Mouse (Mus musculus): Measurements from ENCODE around the gene Tnks1bp1.

Tnks1bp1 gene

DNA sequence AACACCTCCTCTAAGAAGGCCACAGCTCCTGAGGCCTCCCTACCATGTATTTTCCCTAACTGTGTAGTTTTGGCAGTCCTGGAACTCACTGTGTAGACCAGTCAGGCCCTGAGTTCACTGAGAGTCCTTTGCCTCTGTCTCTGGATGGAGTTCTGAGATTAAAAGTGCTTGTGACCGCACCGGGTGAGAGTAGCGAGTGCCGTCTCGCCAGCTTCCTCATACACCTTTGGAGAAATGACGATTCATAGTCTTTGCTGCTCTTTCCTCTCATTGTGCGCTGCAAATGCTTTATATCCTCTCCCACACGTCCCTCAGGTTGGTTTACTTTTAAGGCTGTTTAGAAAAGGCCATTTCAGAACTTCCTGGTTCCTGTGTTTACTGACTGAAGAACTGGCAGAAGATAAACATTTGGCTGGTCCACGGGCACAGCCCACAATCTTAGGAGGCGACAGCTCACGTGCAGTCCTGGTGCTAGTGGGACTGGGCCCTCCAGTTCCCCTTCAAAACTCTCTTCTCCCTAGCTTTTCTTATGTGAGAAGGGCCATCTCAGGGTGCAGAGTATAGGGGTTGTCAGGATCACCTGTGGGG, 57.7 kb downstream of the Tnks1bp1 start:
- Histone ChIP-seq H3K4me1 (replicated peaks; ENCODE audit: low read depth, low read length) (no peaks in the 10 kb centered on the region), H3K9me3 (ENCODE audit: low read length) (0 out of 2 replicates have a peak, but pooled peaks cover 2% of the 10 kb centered on the region), H3K4me3 (replicated peaks; ENCODE audit: low read length) (no peak overlapping the region), H3K36me3 (ENCODE audit: insufficient read depth, low read length) (no peaks in the 10 kb centered on the region), H3K27me3 (ENCODE audit: insufficient read depth, low read length) (no peaks in the 10 kb centered on the region)
- TF ChIP-seq POU5F1 (IDR thresholded peaks at IDR 0.05; ENCODE audit: borderline replicate concordance, low read length) (no peak), CTCF (conservative IDR thresholded peaks at IDR 0.05; ENCODE audit: low read length) (no peak), NANOG (IDR thresholded peaks at IDR 0.05; ENCODE audit: borderline replicate concordance, low read length) (no peak)

DNA sequence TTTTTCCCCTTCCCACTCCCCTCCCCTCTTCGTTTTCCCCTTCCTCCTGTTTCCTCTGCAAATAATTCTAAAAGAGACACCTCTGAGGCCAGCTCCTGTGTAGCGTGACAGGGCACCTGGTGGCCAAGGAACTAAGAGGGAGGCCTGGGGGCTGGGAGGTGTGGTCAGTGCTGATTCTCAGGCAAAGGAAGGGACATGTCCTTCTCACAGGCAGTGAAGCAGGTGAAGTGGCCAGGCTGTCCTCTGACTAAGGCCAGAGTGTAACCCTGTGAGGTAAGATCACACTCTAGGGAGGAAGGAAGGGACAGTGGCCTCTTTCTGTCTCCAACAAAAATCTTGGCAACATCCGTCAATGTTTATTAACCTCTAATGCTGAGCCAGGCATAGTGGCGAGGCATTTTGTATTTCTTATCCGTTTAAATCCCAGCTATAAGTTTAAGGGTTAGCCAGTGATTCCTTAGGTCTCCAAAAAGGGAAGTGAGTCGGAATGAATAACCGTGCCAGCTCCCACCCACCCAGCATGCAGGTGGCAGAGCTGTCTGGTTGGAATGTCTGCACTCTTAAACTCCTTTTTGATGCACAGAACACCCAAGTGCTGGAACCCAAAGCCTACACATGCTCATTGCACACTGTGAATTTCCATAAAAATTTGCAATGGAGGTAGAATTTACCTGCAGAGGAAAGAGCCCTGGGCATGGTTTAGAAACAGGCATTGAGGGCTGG, 58.4 kb downstream of the Tnks1bp1 start:
- Histone ChIP-seq H3K4me3 (replicated peaks; ENCODE audit: low read length) (no peak overlapping the region), H3K36me3 (ENCODE audit: insufficient read depth, low read length) (no peaks in the 10 kb centered on the region), H3K27me3 (ENCODE audit: insufficient read depth, low read length) (no peaks in the 10 kb centered on the region), H3K9me3 (ENCODE audit: low read length) (0 out of 2 replicates have a peak, but pooled peaks cover 2% of the 10 kb centered on the region), H3K4me1 (replicated peaks; ENCODE audit: low read depth, low read length) (no peaks in the 10 kb centered on the region)
- TF ChIP-seq CTCF (conservative IDR thresholded peaks at IDR 0.05; ENCODE audit: low read length) (no peak), POU5F1 (IDR thresholded peaks at IDR 0.05; ENCODE audit: borderline replicate concordance, low read length) (no peak), NANOG (IDR thresholded peaks at IDR 0.05; ENCODE audit: borderline replicate concordance, low read length) (no peak)

DNA sequence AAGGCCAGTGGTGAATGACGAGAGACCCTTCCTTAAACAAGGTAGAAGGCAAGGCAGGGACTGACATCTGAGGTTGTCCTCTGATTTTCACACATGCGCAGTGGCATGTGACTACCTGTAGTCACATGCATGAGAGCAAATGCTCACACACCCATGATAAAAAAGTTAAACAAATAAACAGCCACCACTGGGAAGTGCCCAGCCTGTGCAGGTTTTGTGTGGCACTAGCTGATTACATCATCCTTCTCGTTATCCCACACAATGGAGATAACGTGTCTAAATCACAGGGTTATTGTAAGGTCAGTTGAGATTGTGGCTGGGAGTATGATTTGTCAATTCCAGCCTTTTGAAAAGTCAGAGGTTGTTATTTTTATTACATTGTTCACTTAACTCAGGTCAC, 59.1 kb downstream of the Tnks1bp1 start:
- Histone ChIP-seq H3K27me3 (ENCODE audit: insufficient read depth, low read length) (no peaks in the 10 kb centered on the region), H3K36me3 (ENCODE audit: insufficient read depth, low read length) (no peaks in the 10 kb centered on the region), H3K4me1 (replicated peaks; ENCODE audit: low read depth, low read length) (no peaks in the 10 kb centered on the region), H3K9me3 (ENCODE audit: low read length) (0 out of 2 replicates have a peak, but pooled peaks cover 2% of the 10 kb centered on the region), H3K4me3 (replicated peaks; ENCODE audit: low read length) (no peak overlapping the region)
- TF ChIP-seq NANOG (IDR thresholded peaks at IDR 0.05; ENCODE audit: borderline replicate concordance, low read length) (no peak), CTCF (conservative IDR thresholded peaks at IDR 0.05; ENCODE audit: low read length) (no peak), POU5F1 (IDR thresholded peaks at IDR 0.05; ENCODE audit: borderline replicate concordance, low read length) (no peak)

DNA sequence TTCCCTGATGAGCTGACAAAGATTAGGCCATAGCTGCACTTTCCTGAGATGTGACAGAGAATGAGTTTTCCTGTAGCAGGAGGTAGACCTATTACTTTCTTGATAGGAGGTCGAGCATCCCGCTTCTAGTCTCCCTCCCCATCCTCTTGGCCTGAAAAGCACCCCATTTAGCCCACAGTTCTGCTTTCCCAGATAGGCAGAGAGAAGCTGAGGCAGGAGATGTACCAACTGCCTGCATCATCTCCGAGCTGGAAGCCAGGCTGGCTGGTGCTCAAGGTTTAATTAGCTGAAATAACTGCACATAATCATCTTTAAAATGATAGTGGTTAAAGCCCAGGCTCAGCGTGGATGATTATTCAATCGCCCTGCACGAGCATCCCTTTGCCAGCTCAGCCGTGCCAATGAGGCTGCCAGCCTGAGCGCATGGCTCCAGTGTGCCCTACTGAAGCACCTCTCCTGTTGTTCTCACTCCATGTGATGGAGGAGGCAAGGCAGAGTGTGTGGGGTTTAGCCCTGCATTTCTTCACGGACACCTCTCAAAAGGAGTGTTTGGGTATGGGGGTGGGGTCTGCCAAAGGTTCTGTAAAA, 62.6 kb downstream of the Tnks1bp1 start:
- Histone ChIP-seq H3K36me3 (ENCODE audit: insufficient read depth, low read length) (no peaks in the 10 kb centered on the region), H3K4me3 (replicated peaks; ENCODE audit: low read length) (no peak overlapping the region), H3K4me1 (replicated peaks; ENCODE audit: low read depth, low read length) (no peaks in the 10 kb centered on the region), H3K27me3 (ENCODE audit: insufficient read depth, low read length) (no peaks in the 10 kb centered on the region), H3K9me3 (ENCODE audit: low read length) (0 out of 2 replicates have a peak, but pooled peaks cover 2% of the 10 kb centered on the region)
- TF ChIP-seq CTCF (conservative IDR thresholded peaks at IDR 0.05; ENCODE audit: low read length), result no peak
- TF ChIP-seq NANOG (IDR thresholded peaks at IDR 0.05; ENCODE audit: borderline replicate concordance, low read length), result no peak
- no peak for TF ChIP-seq POU5F1 (IDR thresholded peaks at IDR 0.05; ENCODE audit: borderline replicate concordance, low read length)
